Mouse (Mus musculus) monocyte, adult 5-6 weeks (primary cell): Measurements from ENCODE around the gene Bckdhb. TPM values are rescaled to one million over a fixed set of nuclear protein-coding genes. Genes with fewer than 3 reads are reported as not detected.
"Not testable (repeated sequence)": the region's sequence is repeated elsewhere in the genome, so short reads cannot be mapped to it uniquely, and the experiment has no call there.

Source experiments
- ATAC-seq: fragments of 153-309, 156-312 bp; replicated peaks from 2 replicates; pipeline ENCODE4 v1.8.0; 2017; ENCODE audit warnings: mild to moderate bottlenecking; ENCODE audit not compliant: low TSS enrichment, insufficient number of reproducible peaks, severe bottlenecking, poor library complexity, low FRiP score
- total RNA-seq: library from RNA; stranded (forward); fragments of 200-1000, 200-491, 200-594 nt; gene quantifications from 3 replicates; pipeline ENCODE4 v1.2.3, GENCODE M21; 2017

Gene Bckdhb
- total RNA-seq, result 3.7 to 12.0 TPM (median 11.7 TPM) in 3 replicates

- ATAC-seq, result peak; percentile 99
Measured at GRCm38 (mm10) chr9:83924878-83925687, at the start of gene Bckdhb. Gene Bckdhb, plus strand, starts transcription at chr9:83925145.

GRCm38 (mm10) chr9:83882191-83882590 is 42.8 kb upstream of the Bckdhb start:
- no peak for ATAC-seq

GRCm38 (mm10) chr9:83886149-83886548 is 38.8 kb upstream of the Bckdhb start:
- ATAC-seq, result no peak

GRCm38 (mm10) chr9:83888214-83888613 is 36.7 kb upstream of the Bckdhb start:
- ATAC-seq, result no peak

- no peak for ATAC-seq
Measured at GRCm38 (mm10) chr9:83893073-83893472, 31.9 kb upstream of the Bckdhb start.

GRCm38 (mm10) chr9:83893767-83894330 is 31.1 kb upstream of the Bckdhb start:
- ATAC-seq, result no peak

GRCm38 (mm10) chr9:83902086-83902485 is 22.9 kb upstream of the Bckdhb start:
- no peak for ATAC-seq

- no peak for ATAC-seq
Measured at GRCm38 (mm10) chr9:83905820-83906219, 19.1 kb upstream of the Bckdhb start.

- ATAC-seq, result no peak
Measured at GRCm38 (mm10) chr9:83907017-83907416, 17.9 kb upstream of the Bckdhb start.

- ATAC-seq, result no peak
Measured at GRCm38 (mm10) chr9:83909836-83910235, 15.1 kb upstream of the Bckdhb start.

GRCm38 (mm10) chr9:83910926-83911325 is 14.0 kb upstream of the Bckdhb start:
- no peak for ATAC-seq

- no peak for ATAC-seq
Measured at GRCm38 (mm10) chr9:83922076-83922475, 2.9 kb upstream of the Bckdhb start.

- no peak for ATAC-seq
Measured at GRCm38 (mm10) chr9:83924356-83924755, 589 bp upstream of the Bckdhb start.

GRCm38 (mm10) chr9:83925688-83926041 is 720 bp downstream of the Bckdhb start:
- no peak for ATAC-seq

GRCm38 (mm10) chr9:83926302-83926701 is 1.4 kb downstream of the Bckdhb start:
- ATAC-seq, result no peak

- ATAC-seq, result not testable (repeated sequence)
Measured at GRCm38 (mm10) chr9:83939501-83939900, 14.6 kb downstream of the Bckdhb start.

GRCm38 (mm10) chr9:83940016-83940415 is 15.1 kb downstream of the Bckdhb start:
- ATAC-seq, result no peak

- no peak for ATAC-seq
Measured at GRCm38 (mm10) chr9:83940537-83941363, 15.8 kb downstream of the Bckdhb start.

- no peak for ATAC-seq
Measured at GRCm38 (mm10) chr9:83951336-83951735, 26.4 kb downstream of the Bckdhb start.
